Mouse (Mus musculus): ENCODE data around the gene Ttc14. TPM values are rescaled to one million over a fixed set of nuclear protein-coding genes. Genes with fewer than 3 reads are reported as not detected.
A peak's percentile ranks its signal among the peaks of the same experiment; 100 is the strongest.

The Ttc14 gene
- polyA plus RNA-seq (2015; fragmentation: Nextera tagmentation; extraction: Ambion mirVana), result 44.3 and 44.8 TPM in 2 replicates

GRCm38 (mm10) chr3:33799617-33800512, at the start of gene Ttc14:
Ttc14 (plus strand) TSS chr3:33799832.
- peak; percentile 99 for ATAC-seq (replicated peaks; ENCODE audit: extremely low read depth, insufficient read depth, low FRiP score)
- peak within 1 kb of the TSS; percentile 96 for H3K9ac ChIP-seq (ENCODE audit: low read length)
- WGBS, result under 1% methylated on average over 81 of the region's 90 CpGs
- H3K36me3 ChIP-seq (ENCODE audit: control insufficient read depth, insufficient read depth), result peaks cover 5% of the 10 kb centered on the region
- H3K27ac ChIP-seq (ENCODE audit: low read length), result peak within 1 kb of the TSS; percentile 100
- H3K27me3 ChIP-seq (ENCODE audit: control insufficient read depth, insufficient read depth, low read length), result no peaks in the 10 kb centered on the region
- peak within 1 kb of the TSS; percentile 66 for H3K4me3 ChIP-seq (ENCODE audit: low read length)
- no peaks in the 10 kb centered on the region for H3K9me3 ChIP-seq (replicated peaks; ENCODE audit: control insufficient read depth, low read length)
- peaks cover 10% of the 10 kb centered on the region for H3K4me1 ChIP-seq (ENCODE audit: control insufficient read depth, insufficient read depth, low read length)
- peak within 1 kb of the TSS; percentile 88 for H3K4me2 ChIP-seq (ENCODE audit: low read depth, low read length)

- no peak for ATAC-seq (replicated peaks; ENCODE audit: extremely low read depth, insufficient read depth, low FRiP score)
- no peak overlapping the region for H3K27ac ChIP-seq (ENCODE audit: low read length)
Measured at GRCm38 (mm10) chr3:33790975-33791374, 8.7 kb upstream of the Ttc14 start.

GRCm38 (mm10) chr3:33800513-33800820, 835 bp downstream of the Ttc14 start:
- WGBS, result under 1% methylated on average over 16 of the region's 16 CpGs
- no peaks in the 10 kb centered on the region for H3K27me3 ChIP-seq (ENCODE audit: control insufficient read depth, insufficient read depth, low read length)
- peak overlapping the region; percentile 66 for H3K4me3 ChIP-seq (ENCODE audit: low read length)
- H3K36me3 ChIP-seq (ENCODE audit: control insufficient read depth, insufficient read depth), result peaks cover 9% of the 10 kb centered on the region
- H3K27ac ChIP-seq (ENCODE audit: low read length), result peak overlapping the region; percentile 100
- H3K4me1 ChIP-seq (ENCODE audit: control insufficient read depth, insufficient read depth, low read length), result peaks cover 10% of the 10 kb centered on the region
- ATAC-seq (replicated peaks; ENCODE audit: extremely low read depth, insufficient read depth, low FRiP score), result no peak
- no peaks in the 10 kb centered on the region for H3K9me3 ChIP-seq (replicated peaks; ENCODE audit: control insufficient read depth, low read length)
- H3K9ac ChIP-seq (ENCODE audit: low read length), result peak overlapping the region; percentile 96
- peak overlapping the region; percentile 76 for H3K4me2 ChIP-seq (ENCODE audit: low read depth, low read length)

More at GRCm38 (mm10) chr3:33790975-33791374, 8.7 kb upstream of the Ttc14 start:
- no peak overlapping the region for H3K4me3 ChIP-seq (ENCODE audit: low read length)
- H3K36me3 ChIP-seq (ENCODE audit: control insufficient read depth, insufficient read depth), result no peaks in the 10 kb centered on the region
- H3K4me2 ChIP-seq (ENCODE audit: low read depth, low read length), result no peak overlapping the region
- H3K4me1 ChIP-seq (ENCODE audit: control insufficient read depth, insufficient read depth, low read length), result no peaks in the 10 kb centered on the region
- no peaks in the 10 kb centered on the region for H3K27me3 ChIP-seq (ENCODE audit: control insufficient read depth, insufficient read depth, low read length)
- no peak overlapping the region for H3K9ac ChIP-seq (ENCODE audit: low read length)
- H3K9me3 ChIP-seq (replicated peaks; ENCODE audit: control insufficient read depth, low read length), result no peaks in the 10 kb centered on the region

- no peak for ATAC-seq (replicated peaks; ENCODE audit: extremely low read depth, insufficient read depth, low FRiP score)
- Histone ChIP-seq H3K4me3 (ENCODE audit: low read length) (no peak overlapping the region), H3K4me1 (ENCODE audit: control insufficient read depth, insufficient read depth, low read length) (no peaks in the 10 kb centered on the region), H3K36me3 (ENCODE audit: control insufficient read depth, insufficient read depth) (peaks cover 33% of the 10 kb centered on the region), H3K9me3 (replicated peaks; ENCODE audit: control insufficient read depth, low read length) (no peaks in the 10 kb centered on the region), H3K27me3 (ENCODE audit: control insufficient read depth, insufficient read depth, low read length) (no peaks in the 10 kb centered on the region), H3K27ac (ENCODE audit: low read length) (no peak overlapping the region), H3K4me2 (ENCODE audit: low read depth, low read length) (no peak overlapping the region), H3K9ac (ENCODE audit: low read length) (no peak overlapping the region)
- WGBS, result 91% methylated on average over 1 of the region's 1 CpGs
Measured at GRCm38 (mm10) chr3:33807151-33807550, 7.5 kb downstream of the Ttc14 start.

GRCm38 (mm10) chr3:33824135-33824946, 24.7 kb downstream of the Ttc14 start:
- no peak overlapping the region for H3K9ac ChIP-seq (ENCODE audit: low read length)
- H3K4me2 ChIP-seq (ENCODE audit: low read depth, low read length), result no peak overlapping the region
- H3K27ac ChIP-seq (ENCODE audit: low read length), result no peak overlapping the region
- no peaks in the 10 kb centered on the region for H3K4me1 ChIP-seq (ENCODE audit: control insufficient read depth, insufficient read depth, low read length)
- ATAC-seq (replicated peaks; ENCODE audit: extremely low read depth, insufficient read depth, low FRiP score), result no peak; the same call in 1 of the 2 replicates
- WGBS, result 43% methylated on average over 9 of the region's 9 CpGs
- H3K4me3 ChIP-seq (ENCODE audit: low read length), result no peak overlapping the region
- H3K9me3 ChIP-seq (replicated peaks; ENCODE audit: control insufficient read depth, low read length), result no peaks in the 10 kb centered on the region
- no peaks in the 10 kb centered on the region for H3K36me3 ChIP-seq (ENCODE audit: control insufficient read depth, insufficient read depth)
- no peaks in the 10 kb centered on the region for H3K27me3 ChIP-seq (ENCODE audit: control insufficient read depth, insufficient read depth, low read length)

- no peaks in the 10 kb centered on the region for H3K27me3 ChIP-seq (ENCODE audit: control insufficient read depth, insufficient read depth, low read length)
- H3K27ac ChIP-seq (ENCODE audit: low read length), result no peak overlapping the region
- no peaks in the 10 kb centered on the region for H3K9me3 ChIP-seq (replicated peaks; ENCODE audit: control insufficient read depth, low read length)
- WGBS, result 77% methylated on average over 10 of the region's 10 CpGs
- no peak overlapping the region for H3K9ac ChIP-seq (ENCODE audit: low read length)
- peaks cover 3% of the 10 kb centered on the region; the same call in 1 of the 2 replicates for H3K4me1 ChIP-seq (ENCODE audit: control insufficient read depth, insufficient read depth, low read length)
- H3K4me3 ChIP-seq (ENCODE audit: low read length), result no peak overlapping the region
- ATAC-seq (replicated peaks; ENCODE audit: extremely low read depth, insufficient read depth, low FRiP score), result no peak
- no peak overlapping the region for H3K4me2 ChIP-seq (ENCODE audit: low read depth, low read length)
- H3K36me3 ChIP-seq (ENCODE audit: control insufficient read depth, insufficient read depth), result no peaks in the 10 kb centered on the region
Measured at GRCm38 (mm10) chr3:33832351-33832750, 32.7 kb downstream of the Ttc14 start.

GRCm38 (mm10) chr3:33836576-33836975, 36.9 kb downstream of the Ttc14 start:
- 84% methylated on average over 13 of the region's 13 CpGs for WGBS
- Histone ChIP-seq H3K36me3 (ENCODE audit: control insufficient read depth, insufficient read depth) (no peaks in the 10 kb centered on the region), H3K4me2 (ENCODE audit: low read depth, low read length) (no peak overlapping the region), H3K9me3 (replicated peaks; ENCODE audit: control insufficient read depth, low read length) (0 out of 2 replicates have a peak, but pooled peaks cover 2% of the 10 kb centered on the region), H3K9ac (ENCODE audit: low read length) (no peak overlapping the region), H3K4me3 (ENCODE audit: low read length) (no peak overlapping the region), H3K4me1 (ENCODE audit: control insufficient read depth, insufficient read depth, low read length) (peaks cover 3% of the 10 kb centered on the region; the same call in 1 of the 2 replicates), H3K27me3 (ENCODE audit: control insufficient read depth, insufficient read depth, low read length) (no peaks in the 10 kb centered on the region), H3K27ac (ENCODE audit: low read length) (no peak overlapping the region)
- ATAC-seq (replicated peaks; ENCODE audit: extremely low read depth, insufficient read depth, low FRiP score), result no peak

- Histone ChIP-seq H3K9ac (ENCODE audit: low read length) (no peak overlapping the region), H3K27me3 (ENCODE audit: control insufficient read depth, insufficient read depth, low read length) (no peaks in the 10 kb centered on the region), H3K9me3 (replicated peaks; ENCODE audit: control insufficient read depth, low read length) (0 out of 2 replicates have a peak, but pooled peaks cover 2% of the 10 kb centered on the region), H3K36me3 (ENCODE audit: control insufficient read depth, insufficient read depth) (no peaks in the 10 kb centered on the region), H3K4me3 (ENCODE audit: low read length) (peak overlapping the region; percentile 25), H3K27ac (ENCODE audit: low read length) (no peak overlapping the region), H3K4me1 (ENCODE audit: control insufficient read depth, insufficient read depth, low read length) (peaks cover 6% of the 10 kb centered on the region; the same call in 1 of the 2 replicates), H3K4me2 (ENCODE audit: low read depth, low read length) (peak overlapping the region; percentile 50)
- 40% methylated on average over 10 of the region's 10 CpGs for WGBS
- no peak for ATAC-seq (replicated peaks; ENCODE audit: extremely low read depth, insufficient read depth, low FRiP score)
Measured at GRCm38 (mm10) chr3:33838877-33839276, 39.2 kb downstream of the Ttc14 start.
